Mouse (Mus musculus) megakaryocyte, embryonic 14.5 days (primary cell): ENCODE results near the gene Ldb2. TPM values are rescaled to one million over a fixed set of nuclear protein-coding genes. Genes with fewer than 3 reads are reported as not detected.

Experiments used
- H3K27me3 ChIP-seq: replicated peaks from 2 replicates; pipeline ENCODE3; 2012; ENCODE audit warnings: inconsistent platforms
- H3K36me3 ChIP-seq: replicated peaks from 2 replicates; pipeline ENCODE3; 2012; ENCODE audit warnings: low read length, inconsistent platforms, mixed read lengths
- H3K4me1 ChIP-seq: 2 replicates; pipeline ENCODE4 v1.6.1; 2012; ENCODE audit warnings: inconsistent platforms
- H3K4me3 ChIP-seq: replicated peaks from 2 replicates; pipeline ENCODE3; 2012; ENCODE audit warnings: moderate library complexity, mild to moderate bottlenecking, inconsistent platforms
- H3K9me3 ChIP-seq: 2 replicates; pipeline ENCODE4 v1.6.1; 2012; ENCODE audit warnings: inconsistent platforms
- FLI1 ChIP-seq: IDR thresholded peaks from 2 replicates; pipeline ENCODE4 v1.6.1; 2012; ENCODE audit warnings: low read length, inconsistent platforms, mixed read lengths
- GATA1 ChIP-seq: IDR thresholded peaks from 3 replicates; pipeline ENCODE4 v1.6.1; 2012; ENCODE audit warnings: mixed read lengths, low read length, inconsistent platforms, borderline replicate concordance
- polyA plus RNA-seq: library from polyadenylated mRNA; stranded (reverse); fragments of >175 nt; gene quantifications from 2 replicates; pipeline ENCODE4 v1.2.3, GENCODE M21; 2012; ENCODE audit warnings: low replicate concordance; ENCODE audit not compliant: insufficient read depth

Gene Ldb2
- polyA plus RNA-seq, 1 experiment: not detected

GRCm38 (mm10) chr5:44693674-44694073 is 105.8 kb downstream of the Ldb2 start:
- Histone ChIP-seq H3K9me3 (no peaks in the 10 kb centered on the region), H3K36me3 (no peaks in the 10 kb centered on the region), H3K4me1 (no peaks in the 10 kb centered on the region), H3K27me3 (no peaks in the 10 kb centered on the region), H3K4me3 (no peak overlapping the region)
- TF ChIP-seq GATA1 (no peak), FLI1 (no peak)

GRCm38 (mm10) chr5:44686344-44686743 is 113.1 kb downstream of the Ldb2 start:
- Histone ChIP-seq H3K36me3 (no peaks in the 10 kb centered on the region), H3K4me1 (no peaks in the 10 kb centered on the region), H3K9me3 (no peaks in the 10 kb centered on the region), H3K4me3 (peak overlapping the region; percentile 64), H3K27me3 (no peaks in the 10 kb centered on the region)
- no peak for TF ChIP-seq GATA1
- no peak for TF ChIP-seq FLI1

GRCm38 (mm10) chr5:44681054-44681638 is 118.3 kb downstream of the Ldb2 start:
- no peaks in the 10 kb centered on the region for H3K4me1 ChIP-seq
- no peaks in the 10 kb centered on the region for H3K36me3 ChIP-seq
- TF ChIP-seq GATA1 (no peak), FLI1 (no peak)
- no peaks in the 10 kb centered on the region for H3K9me3 ChIP-seq
- no peaks in the 10 kb centered on the region for H3K27me3 ChIP-seq
- no peak overlapping the region for H3K4me3 ChIP-seq

- Histone ChIP-seq H3K4me1 (no peaks in the 10 kb centered on the region), H3K36me3 (no peaks in the 10 kb centered on the region), H3K9me3 (no peaks in the 10 kb centered on the region), H3K4me3 (no peak overlapping the region), H3K27me3 (no peaks in the 10 kb centered on the region)
- TF ChIP-seq FLI1: no peak
- no peak for TF ChIP-seq GATA1
Observed at GRCm38 (mm10) chr5:44677814-44678213, 121.7 kb downstream of the Ldb2 start.

GRCm38 (mm10) chr5:44676145-44676754 is 123.2 kb downstream of the Ldb2 start:
- no peaks in the 10 kb centered on the region for H3K27me3 ChIP-seq
- H3K4me3 ChIP-seq: no peak overlapping the region
- H3K9me3 ChIP-seq: no peaks in the 10 kb centered on the region
- no peaks in the 10 kb centered on the region for H3K4me1 ChIP-seq
- no peaks in the 10 kb centered on the region for H3K36me3 ChIP-seq
- TF ChIP-seq FLI1: no peak
- TF ChIP-seq GATA1: no peak

GRCm38 (mm10) chr5:44670336-44670735 is 129.1 kb downstream of the Ldb2 start:
- Histone ChIP-seq H3K9me3 (no peaks in the 10 kb centered on the region), H3K36me3 (no peaks in the 10 kb centered on the region), H3K4me3 (no peak overlapping the region), H3K27me3 (no peaks in the 10 kb centered on the region), H3K4me1 (no peaks in the 10 kb centered on the region)
- no peak for TF ChIP-seq FLI1
- no peak for TF ChIP-seq GATA1

- Histone ChIP-seq H3K4me1 (no peaks in the 10 kb centered on the region), H3K27me3 (no peaks in the 10 kb centered on the region), H3K9me3 (no peaks in the 10 kb centered on the region), H3K36me3 (no peaks in the 10 kb centered on the region), H3K4me3 (no peak overlapping the region)
- TF ChIP-seq GATA1: no peak
- no peak for TF ChIP-seq FLI1
Observed at GRCm38 (mm10) chr5:44667907-44668306, 131.6 kb downstream of the Ldb2 start.

- H3K36me3 ChIP-seq: no peaks in the 10 kb centered on the region
- no peaks in the 10 kb centered on the region for H3K27me3 ChIP-seq
- no peaks in the 10 kb centered on the region for H3K9me3 ChIP-seq
- H3K4me1 ChIP-seq: no peaks in the 10 kb centered on the region
- TF ChIP-seq GATA1 (no peak), FLI1 (no peak)
- no peak overlapping the region for H3K4me3 ChIP-seq
Observed at GRCm38 (mm10) chr5:44667383-44667782, 132.1 kb downstream of the Ldb2 start.

- H3K36me3 ChIP-seq: no peaks in the 10 kb centered on the region
- TF ChIP-seq GATA1 (no peak), FLI1 (no peak)
- no peak overlapping the region for H3K4me3 ChIP-seq
- H3K9me3 ChIP-seq: no peaks in the 10 kb centered on the region
- no peaks in the 10 kb centered on the region for H3K27me3 ChIP-seq
- no peaks in the 10 kb centered on the region for H3K4me1 ChIP-seq
Observed at GRCm38 (mm10) chr5:44659651-44660050, 139.8 kb downstream of the Ldb2 start.

- Histone ChIP-seq H3K36me3 (no peaks in the 10 kb centered on the region), H3K4me1 (no peaks in the 10 kb centered on the region), H3K4me3 (no peak overlapping the region), H3K27me3 (no peaks in the 10 kb centered on the region), H3K9me3 (no peaks in the 10 kb centered on the region)
- no peak for TF ChIP-seq FLI1
- TF ChIP-seq GATA1: no peak
Observed at GRCm38 (mm10) chr5:44656707-44657106, 142.8 kb downstream of the Ldb2 start.
